Mouse (Mus musculus) gastrocnemius, postnatal 14 days (tissue): ENCODE data around the gene Fkbp3. TPM values are rescaled to one million over a fixed set of nuclear protein-coding genes. Genes with fewer than 3 reads are reported as not detected.
A peak's percentile ranks its signal among the peaks of the same experiment; 100 is the strongest.
"Not testable (repeated sequence)": the region's sequence is repeated elsewhere in the genome, so short reads cannot be mapped to it uniquely, and the experiment has no call there.

Source experiments
- DNase-seq: peaks from one replicate; pipeline ENCODE4 v3.0.0; 2021; ENCODE audit warnings: mixed read lengths
- intact Hi-C: fragments of 180-260 bp; cut with DNase I; formaldehyde crosslinking; loops from one replicate; pipeline ENCODE4 v1.15.1; 2025; ENCODE audit warnings: low total_unique reads
- long read RNA-seq, 2 experiments: library from polyadenylated mRNA; stranded (forward); transcript quantifications; one replicate each; pipeline ENCODE4 v2.0.0; 2021
- total RNA-seq, 2 experiments: library from RNA; stranded (reverse); gene quantifications; 2 replicates each; pipeline ENCODE4 v1.2.3; 2021

The Fkbp3 gene
- total RNA-seq: 100 to 1,000 TPM; 197 TPM
- long read RNA-seq, experiment 1, transcript Fkbp3-201 (7 exons, 1,022 nt): major isoform, 237 of 245 reads
- long read RNA-seq, experiment 1, partial matches to known transcripts: 4 of 245 reads
- long read RNA-seq, experiment 1, other reads (novel, unspliced or antisense): 4 of 245 reads
- long read RNA-seq, experiment 2, transcript Fkbp3-201 (7 exons, 1,022 nt): major isoform, 245 of 255 reads
- long read RNA-seq, experiment 2, partial matches to known transcripts: 6 of 255 reads
- long read RNA-seq, experiment 2, other reads (novel, unspliced or antisense): 3 of 255 reads

- peak; percentile 97 for DNase-seq
- intact Hi-C loops: no loop called here
Observed at GRCm38 (mm10) chr12:65073611-65074178, at the start of gene Fkbp3. Fkbp3 (minus strand) TSS chr12:65074007.

GRCm38 (mm10) chr12:65119451-65119850 is 45.6 kb upstream of the Fkbp3 start:
- intact Hi-C loops: no loop called here
- no peak for DNase-seq

GRCm38 (mm10) chr12:65118968-65119367 is 45.2 kb upstream of the Fkbp3 start:
- no peak for DNase-seq
- intact Hi-C loops: no loop called here

GRCm38 (mm10) chr12:65114978-65115377 is 41.2 kb upstream of the Fkbp3 start:
- intact Hi-C loops, DNase-seq: not testable (repeated sequence)

GRCm38 (mm10) chr12:65113925-65114324 is 40.1 kb upstream of the Fkbp3 start:
- intact Hi-C loops: no loop called here
- DNase-seq: no peak

- intact Hi-C loops: no loop called here
Observed at GRCm38 (mm10) chr12:65112811-65113210, 39.0 kb upstream of the Fkbp3 start.

GRCm38 (mm10) chr12:65111503-65111902 is 37.7 kb upstream of the Fkbp3 start:
- intact Hi-C loops: no loop called here
- DNase-seq: no peak

More at GRCm38 (mm10) chr12:65112811-65113210, 39.0 kb upstream of the Fkbp3 start:
- DNase-seq: no peak

- no peak for DNase-seq
- intact Hi-C loops: no loop called here
Observed at GRCm38 (mm10) chr12:65108746-65109145, 34.9 kb upstream of the Fkbp3 start.

GRCm38 (mm10) chr12:65076906-65077305 is 3.1 kb upstream of the Fkbp3 start:
- DNase-seq: no peak
- intact Hi-C loops: loop anchor here (5.0 kb wide), 1 partner anchor 40 kb away; the partner anchor contains the start of gene Prpf39

GRCm38 (mm10) chr12:65075733-65076310 is 2.0 kb upstream of the Fkbp3 start:
- no peak for DNase-seq
- intact Hi-C loops: loop anchor here (5.0 kb wide), 1 partner anchor 39 kb away; the partner anchor contains the start of gene Prpf39

GRCm38 (mm10) chr12:65075085-65075732 is 1.4 kb upstream of the Fkbp3 start, which contains the start of gene Fancm:
Fancm (plus strand) TSS chr12:65075603.
- intact Hi-C loops: loop anchor here (5.0 kb wide), 1 partner anchor 38 kb away; the partner anchor contains the start of gene Prpf39
- peak; percentile 90 for DNase-seq

- no peak for DNase-seq
- intact Hi-C loops: loop anchor here (5.0 kb wide), 1 partner anchor 37 kb away; the partner anchor contains the start of gene Prpf39
Observed at GRCm38 (mm10) chr12:65074651-65075050, 844 bp upstream of the Fkbp3 start.

GRCm38 (mm10) chr12:65072911-65073610 is 746 bp downstream of the Fkbp3 start:
- intact Hi-C loops: no loop called here

GRCm38 (mm10) chr12:65068409-65068808 is 5.4 kb downstream of the Fkbp3 start:
- no peak for DNase-seq
- intact Hi-C loops: no loop called here

More at GRCm38 (mm10) chr12:65072911-65073610, 746 bp downstream of the Fkbp3 start:
- DNase-seq: no peak

GRCm38 (mm10) chr12:65066234-65066633 is 7.6 kb downstream of the Fkbp3 start:
- intact Hi-C loops: no loop called here
- DNase-seq: no peak

- no peak for DNase-seq
- intact Hi-C loops: no loop called here
Observed at GRCm38 (mm10) chr12:65065241-65065640, 8.6 kb downstream of the Fkbp3 start.

GRCm38 (mm10) chr12:65061082-65061481 is 12.7 kb downstream of the Fkbp3 start:
- no peak for DNase-seq
- intact Hi-C loops: no loop called here

GRCm38 (mm10) chr12:65058203-65058602 is 15.6 kb downstream of the Fkbp3 start:
- intact Hi-C loops: loop anchor here (10.0 kb wide), 1 partner anchor 53 kb away; no protein-coding TSS in a partner anchor
- DNase-seq: no peak

- no peak for DNase-seq
- intact Hi-C loops: no loop called here
Observed at GRCm38 (mm10) chr12:65048799-65049198, 25.0 kb downstream of the Fkbp3 start.
